32 mouse cellular contexts compared by ENCODE assay signal in the genomic region with DNA sequence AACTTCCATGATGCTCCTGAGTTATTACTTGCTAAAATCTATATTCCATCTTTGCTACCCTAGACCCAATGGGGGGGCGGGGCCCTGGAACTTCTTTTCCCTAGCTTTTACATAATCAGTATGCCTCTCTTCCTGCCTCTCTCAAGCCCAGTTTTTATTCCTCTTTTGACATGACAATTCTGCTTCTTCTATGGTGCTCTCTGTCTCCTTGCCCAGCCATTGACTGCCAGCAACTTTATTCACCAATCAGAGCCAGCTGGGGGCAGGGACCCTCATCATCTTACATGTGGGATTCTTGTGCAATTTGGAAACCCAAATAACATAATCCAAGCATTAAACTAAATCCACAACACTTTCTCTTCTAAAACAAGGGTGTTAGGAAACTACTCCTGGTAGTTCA.
"Had no signal": no experiment of that assay in that cellular context is flagged by ENCODE, and none has a peak within 500 bp of the region (broad histone marks: within the 10 kb centered on the region; RNA-seq: fewer than 3 reads in every experiment).

No protein-coding gene starts in this region.

- H3K9me3 ChIP-seq: limb, embryonic 10.5 days; limb, embryonic 12.5 days; limb, embryonic 13.5 days; limb, embryonic 15.5 days; liver, embryonic 12.5 days; liver, embryonic 13.5 days; liver, embryonic 15.5 days; lung, embryonic 15.5 days; megakaryocyte, embryonic 14.5 days; midbrain, embryonic 10.5 days; midbrain, embryonic 12.5 days; midbrain, embryonic 13.5 days; midbrain, embryonic 15.5 days; neural tube, embryonic 12.5 days had no signal

- H3K4me1 ChIP-seq: limb, embryonic 10.5 days; limb, embryonic 12.5 days; limb, embryonic 13.5 days; limb, embryonic 15.5 days; lung, embryonic 15.5 days; midbrain, embryonic 10.5 days; midbrain, embryonic 12.5 days; midbrain, embryonic 13.5 days; midbrain, embryonic 15.5 days; neural tube, embryonic 12.5 days had no signal

- H3K4me2 ChIP-seq: limb, embryonic 12.5 days; limb, embryonic 13.5 days; limb, embryonic 15.5 days; liver, embryonic 11.5 days; liver, embryonic 12.5 days; liver, embryonic 13.5 days; liver, embryonic 15.5 days; lung, embryonic 14.5 days; lung, embryonic 15.5 days; midbrain, embryonic 11.5 days; midbrain, embryonic 12.5 days; midbrain, embryonic 13.5 days; midbrain, embryonic 15.5 days; neural tube, embryonic 12.5 days had no signal

- H3K27ac ChIP-seq: limb, embryonic 10.5 days; limb, embryonic 12.5 days; limb, embryonic 13.5 days; limb, embryonic 15.5 days; liver, embryonic 12.5 days; liver, embryonic 13.5 days; liver, embryonic 14.5 days; liver, embryonic 15.5 days; lung, embryonic 15.5 days; macrophage; midbrain, embryonic 10.5 days; midbrain, embryonic 12.5 days; midbrain, embryonic 13.5 days; midbrain, embryonic 15.5 days; neural tube, embryonic 12.5 days had no signal

- H3K27me3 ChIP-seq: limb, embryonic 12.5 days; limb, embryonic 13.5 days; limb, embryonic 15.5 days; liver, embryonic 13.5 days; liver, embryonic 15.5 days; lung, embryonic 15.5 days; midbrain, embryonic 12.5 days; midbrain, embryonic 13.5 days; midbrain, embryonic 15.5 days; neural tube, embryonic 12.5 days had no signal

- H3K4me3 ChIP-seq: limb, embryonic 10.5 days; limb, embryonic 12.5 days; limb, embryonic 13.5 days; limb, embryonic 15.5 days; liver, embryonic 12.5 days; liver, embryonic 13.5 days; liver, embryonic 15.5 days; lung, embryonic 15.5 days; megakaryocyte, embryonic 14.5 days; midbrain, embryonic 10.5 days; midbrain, embryonic 12.5 days; midbrain, embryonic 13.5 days; midbrain, embryonic 15.5 days; myocyte; neural tube, embryonic 12.5 days had no signal

- H3K9ac ChIP-seq: limb, embryonic 12.5 days; limb, embryonic 13.5 days; limb, embryonic 15.5 days; liver, embryonic 12.5 days; liver, embryonic 13.5 days; liver, embryonic 14.5 days; liver, embryonic 15.5 days; liver, postnatal 0 days; lung, embryonic 14.5 days; lung, embryonic 15.5 days; midbrain, embryonic 12.5 days; midbrain, embryonic 13.5 days; midbrain, embryonic 15.5 days; neural tube, embryonic 12.5 days had no signal

- H3K36me3 ChIP-seq: limb, embryonic 10.5 days; limb, embryonic 12.5 days; limb, embryonic 13.5 days; limb, embryonic 15.5 days; liver, embryonic 12.5 days; liver, embryonic 13.5 days; liver, embryonic 15.5 days; lung, embryonic 15.5 days; midbrain, embryonic 10.5 days; midbrain, embryonic 12.5 days; midbrain, embryonic 13.5 days; midbrain, embryonic 15.5 days; neural tube, embryonic 12.5 days had no signal

- DNase-seq: left cerebral cortex, postnatal 4 days; liver; liver, embryonic 13.5 days; liver, postnatal 0 days; lung, adult 18-20 months; lung, adult 2 months; lung, embryonic 14.5 days; lung, postnatal 10 days; lung, postnatal 14 days; lung, postnatal 36 days; lung, postnatal 4 days; midbrain, embryonic 14.5 days had no signal

- ATAC-seq: liver, embryonic 12.5 days; liver, postnatal 0 days; lung, postnatal 0 days; midbrain, embryonic 13.5 days; midbrain, embryonic 15.5 days; midbrain, embryonic 16.5 days had no signal
